Mouse (Mus musculus) heart, postnatal 14 days (tissue): ENCODE measurements around the gene Cep112. TPM values are rescaled to one million over a fixed set of nuclear protein-coding genes. Genes with fewer than 3 reads are reported as not detected.

Experiments used
- DNase-seq, 2 experiments: peaks; one replicate each; pipeline ENCODE4 v3.0.0; 2021 to 2022
- intact Hi-C: fragments of 180-260 bp; cut with DNase I; formaldehyde crosslinking; loops from one replicate; pipeline ENCODE4 v1.15.1; 2025
- total RNA-seq, 2 experiments: library from RNA; stranded (reverse); gene quantifications; 2 replicates each; pipeline ENCODE4 v1.2.3; 2021

Cep112 gene
- total RNA-seq, 2 experiments from 2014 or later, result 8.7 to 9.0 TPM

DNA sequence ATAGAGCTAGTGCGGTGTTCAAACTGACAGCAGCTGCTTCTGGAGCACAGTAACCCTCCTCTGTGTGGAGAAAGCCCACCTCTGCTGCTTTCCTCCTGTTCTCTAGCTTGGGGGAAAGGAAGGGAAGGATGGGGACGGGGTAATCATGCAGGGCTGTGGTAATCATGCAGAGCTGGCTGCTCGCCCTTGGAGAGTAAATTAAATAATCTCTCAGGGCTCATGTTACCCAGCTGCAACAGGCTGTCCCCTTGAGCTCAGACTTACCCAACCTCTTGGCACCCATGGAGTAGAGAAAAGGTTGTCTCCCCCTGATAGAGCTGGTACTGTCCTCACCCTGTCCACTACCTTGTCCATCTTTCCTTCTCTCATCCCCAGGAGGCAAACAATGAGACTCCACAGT lies 345.1 kb downstream of the Cep112 start:
- DNase-seq, result no peak
- intact Hi-C loops, result no loop called here

DNA sequence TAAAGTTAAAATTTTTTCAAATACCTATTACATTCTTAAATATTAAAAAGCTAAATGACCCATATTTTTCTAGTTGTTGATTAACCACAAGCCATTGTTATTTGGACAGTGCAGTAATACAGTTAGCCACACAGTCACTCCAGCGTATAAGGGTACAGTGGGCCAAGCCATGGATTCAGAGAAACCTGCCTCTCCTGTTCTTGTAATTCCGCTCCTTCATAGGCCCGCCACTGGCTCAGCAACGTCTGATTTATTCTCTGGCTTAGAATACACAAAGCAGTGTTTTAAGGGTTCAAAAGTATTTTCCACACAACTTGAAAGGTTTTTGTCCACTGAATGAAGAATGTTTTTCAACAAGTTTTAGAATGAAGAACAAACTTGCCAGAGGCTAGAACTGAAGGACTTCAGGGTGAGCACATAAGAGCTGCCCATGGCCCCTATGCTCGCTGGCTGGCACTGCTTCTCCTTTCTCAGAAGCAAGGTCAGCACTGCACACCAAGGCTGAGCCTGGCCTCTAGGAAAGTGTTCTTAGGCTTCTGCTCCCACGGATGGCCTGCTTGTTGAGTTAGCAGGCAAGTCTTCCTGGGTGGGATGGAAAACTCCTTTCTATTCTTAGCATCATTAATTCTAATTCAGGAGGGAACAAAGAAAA lies 349.2 kb downstream of the Cep112 start:
- intact Hi-C loops, result no loop called here
- no peak for DNase-seq

DNA sequence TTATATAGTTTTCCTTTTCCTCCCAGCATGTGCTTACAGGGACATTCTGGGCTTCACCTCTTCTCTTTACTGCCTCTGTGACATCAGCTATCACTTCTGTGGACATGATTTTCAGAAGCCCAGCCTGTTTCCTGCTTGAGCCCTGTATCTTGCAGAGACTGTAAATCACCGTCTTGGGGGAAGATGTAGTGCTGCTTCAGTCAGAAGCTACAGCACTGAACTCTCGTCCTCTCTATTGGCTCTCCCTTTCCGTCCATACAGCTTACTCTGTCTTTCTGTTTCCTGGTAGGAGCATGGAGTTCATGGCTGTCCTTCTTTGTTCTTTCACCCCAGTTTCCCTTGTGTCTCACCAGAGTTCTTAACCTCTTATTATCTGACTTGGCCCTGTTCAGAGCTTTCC lies 352.2 kb downstream of the Cep112 start:
- intact Hi-C loops, result no loop called here
- no peak for DNase-seq

- intact Hi-C loops, result no loop called here
- peak; percentile 8 for DNase-seq
Observed at GRCm38 (mm10) chr11:108780271-108781250, 355.6 kb downstream of the Cep112 start.

DNA sequence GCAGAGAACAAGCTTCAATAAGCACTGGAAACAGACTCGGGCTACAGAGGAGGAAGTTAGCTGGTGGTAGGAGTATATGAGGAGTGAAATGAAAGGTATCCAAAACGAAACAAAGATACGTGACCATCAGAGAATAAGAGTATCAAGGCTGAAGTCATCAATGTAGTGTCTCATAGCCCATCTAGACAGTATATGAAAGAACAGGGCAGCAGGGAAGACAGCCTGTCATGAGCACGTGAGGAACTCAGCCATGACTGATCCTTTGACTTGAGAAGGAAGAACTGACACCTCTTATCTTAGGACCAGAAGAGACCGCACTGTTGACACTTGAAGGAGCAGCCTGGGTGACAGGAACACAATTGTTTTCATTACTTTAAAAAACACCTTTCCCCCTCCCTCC lies 373.4 kb downstream of the Cep112 start:
- DNase-seq, result no peak
- intact Hi-C loops, result no loop called here

GRCm38 (mm10) chr11:108799695-108800094 lies 374.7 kb downstream of the Cep112 start:
- intact Hi-C loops, result no loop called here
- DNase-seq, result no peak

DNA sequence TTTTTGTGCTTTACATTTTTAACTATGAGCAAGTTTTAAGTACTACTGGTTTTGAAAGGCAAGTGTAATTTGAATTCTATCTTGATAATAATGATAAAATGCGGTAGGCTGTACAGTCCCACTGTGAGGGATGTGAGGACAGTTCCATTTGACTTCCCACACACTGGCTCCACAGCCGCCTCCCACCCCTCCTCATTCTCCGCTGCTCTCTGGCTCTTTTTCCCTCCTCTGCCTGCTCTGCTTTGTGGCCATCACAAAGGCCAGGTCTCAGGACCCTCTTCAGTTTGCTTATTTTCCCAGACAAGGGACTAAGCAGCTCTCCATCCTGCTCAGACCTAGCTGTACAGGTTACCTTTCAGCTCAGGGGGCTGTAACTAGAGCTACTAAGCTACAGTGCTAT lies 379.0 kb downstream of the Cep112 start:
- DNase-seq, result no peak
- intact Hi-C loops, result no loop called here

- DNase-seq, result no peak
- intact Hi-C loops, result no loop called here
Observed at GRCm38 (mm10) chr11:108805947-108806346, 381.0 kb downstream of the Cep112 start.

DNA sequence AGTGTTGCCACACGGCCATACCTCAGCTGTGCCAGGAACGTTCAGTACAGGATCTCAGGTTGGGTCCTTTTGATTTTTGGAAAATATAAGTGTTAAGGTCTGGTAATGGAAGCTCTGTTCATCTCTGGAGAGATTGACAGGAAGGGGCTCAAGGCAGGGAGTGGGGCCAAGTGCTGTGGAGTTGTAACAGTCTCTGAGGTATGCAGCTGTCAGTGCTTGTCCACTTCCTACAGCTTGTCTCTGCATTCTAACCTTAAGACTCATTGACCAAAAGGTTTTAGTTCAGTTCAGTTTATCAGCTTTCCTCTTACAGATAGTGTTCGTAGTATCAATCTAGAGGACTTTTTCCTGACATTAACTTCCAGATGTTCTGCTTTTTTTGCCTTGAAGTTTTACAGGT lies 384.6 kb downstream of the Cep112 start:
- intact Hi-C loops, result no loop called here
- no peak for DNase-seq

GRCm38 (mm10) chr11:108821771-108822170 lies 396.8 kb downstream of the Cep112 start:
- no peak for DNase-seq
- intact Hi-C loops, result no loop called here

DNA sequence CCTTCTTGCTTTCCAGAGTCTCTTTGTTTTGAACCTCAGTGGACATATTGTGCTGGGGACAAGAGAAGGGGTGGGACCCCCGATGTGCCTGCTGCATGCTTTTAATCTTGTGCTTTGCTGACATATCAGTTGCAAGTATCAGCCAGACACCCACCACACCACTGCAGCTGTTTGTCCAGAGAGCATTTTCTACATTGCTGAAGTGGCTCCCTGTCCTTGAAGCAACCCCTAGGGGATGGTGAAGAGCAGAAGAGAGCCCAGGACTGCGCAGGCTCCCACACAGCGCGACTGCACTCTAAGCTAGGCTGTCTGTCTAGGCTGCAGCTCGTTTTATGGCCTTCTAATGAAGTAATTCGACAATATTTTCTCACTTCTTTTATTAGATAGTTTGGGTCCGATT lies 397.3 kb downstream of the Cep112 start:
- intact Hi-C loops, result no loop called here

GRCm38 (mm10) chr11:108827321-108827720 lies 402.3 kb downstream of the Cep112 start:
- no peak for DNase-seq
- intact Hi-C loops, result no loop called here

More for the DNA sequence above, 397.3 kb downstream of the Cep112 start:
- no peak for DNase-seq

DNA sequence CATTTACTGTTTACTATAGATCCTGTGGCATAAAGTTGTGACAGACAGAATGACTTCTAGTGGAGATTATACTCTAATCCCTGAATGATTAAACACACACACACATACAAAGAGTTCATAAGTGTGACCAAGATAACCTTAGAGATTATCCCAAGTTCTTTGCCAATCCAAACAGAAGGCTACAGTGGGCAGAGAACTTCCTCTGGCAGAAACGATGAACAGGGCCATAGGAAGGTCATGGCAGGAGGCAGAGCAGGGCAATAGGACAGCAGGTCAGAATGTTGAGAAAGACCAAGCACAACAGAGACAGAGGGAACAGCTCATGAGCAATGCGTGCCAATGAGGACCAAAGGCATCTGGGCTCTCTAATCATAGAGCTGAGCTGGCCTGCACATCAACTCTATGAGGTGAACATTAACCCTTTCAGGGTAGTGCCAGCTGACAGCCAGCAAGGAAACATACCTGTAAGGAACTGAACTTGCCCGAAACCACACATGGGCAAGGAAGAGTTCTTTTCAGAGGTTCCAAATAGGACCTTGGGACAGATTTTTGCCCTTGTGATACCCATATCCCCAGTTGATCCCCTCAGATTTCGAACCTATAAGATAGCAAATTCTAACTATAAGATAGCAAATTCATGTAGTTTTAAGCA lies 403.5 kb downstream of the Cep112 start:
- intact Hi-C loops, result no loop called here

GRCm38 (mm10) chr11:108836706-108837105 lies 411.7 kb downstream of the Cep112 start:
- intact Hi-C loops, result no loop called here
- DNase-seq, result no peak

More for the DNA sequence above, 403.5 kb downstream of the Cep112 start:
- DNase-seq, result no peak

DNA sequence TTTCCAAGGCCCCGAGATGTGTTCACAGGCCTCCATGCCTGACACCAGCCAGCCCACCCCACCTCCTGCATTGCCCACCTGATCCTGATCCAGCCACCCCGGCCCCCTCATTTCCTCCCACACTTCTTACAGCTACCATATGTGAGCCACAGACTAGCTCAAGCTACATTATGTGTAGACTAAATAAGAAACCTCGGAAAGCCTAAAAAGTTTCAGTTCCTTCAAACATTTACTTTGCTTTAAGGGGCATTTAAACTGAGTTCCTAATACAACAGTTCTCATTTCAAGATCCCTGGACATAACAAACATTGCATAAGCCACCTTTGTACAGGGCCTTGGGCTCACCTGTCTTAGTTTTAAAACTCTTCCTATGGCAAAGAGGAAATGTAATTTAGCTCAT lies 415.2 kb downstream of the Cep112 start:
- intact Hi-C loops, result no loop called here
- DNase-seq, result no peak

- intact Hi-C loops, result no loop called here
- no peak for DNase-seq
Observed at GRCm38 (mm10) chr11:108842765-108843164, 417.8 kb downstream of the Cep112 start.

DNA sequence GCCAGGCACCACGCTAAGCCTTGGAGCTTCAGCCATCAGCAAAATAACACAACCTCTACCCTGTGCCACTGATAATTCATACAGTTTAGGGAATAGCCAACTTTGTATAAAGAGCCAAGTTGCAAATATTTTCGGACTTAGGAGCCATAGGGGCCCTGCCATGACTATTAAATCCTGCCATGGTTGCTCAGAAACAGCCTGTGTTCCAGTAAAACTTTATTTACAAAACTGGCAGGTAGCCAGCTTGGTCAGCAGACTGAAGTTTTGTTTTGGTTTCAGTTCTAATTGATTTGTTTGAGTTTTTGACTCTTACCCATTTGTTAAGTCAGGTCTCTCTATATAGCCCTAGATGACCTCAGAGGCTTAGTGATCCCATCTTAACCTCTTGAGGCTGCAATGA lies 421.0 kb downstream of the Cep112 start:
- no peak for DNase-seq
- intact Hi-C loops, result no loop called here

DNA sequence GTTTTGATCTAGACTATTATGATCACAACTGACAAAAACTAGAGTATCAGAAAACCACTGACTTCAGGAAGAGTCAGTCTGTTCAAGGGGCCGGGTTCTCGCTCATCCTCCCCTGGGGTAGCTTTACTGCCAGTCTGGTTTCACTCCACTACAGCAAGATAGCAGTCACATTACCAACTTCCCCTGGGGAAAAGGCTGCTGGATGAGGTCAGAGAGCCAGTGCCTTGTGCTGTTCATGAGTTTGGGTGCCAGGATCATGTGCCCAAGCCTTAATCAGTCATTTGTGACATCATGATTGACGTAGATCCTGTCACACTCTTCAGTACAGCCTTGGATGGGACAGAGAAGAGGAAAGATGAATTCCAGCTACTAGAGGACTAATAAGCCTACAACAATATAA lies 421.5 kb downstream of the Cep112 start:
- intact Hi-C loops, result no loop called here

GRCm38 (mm10) chr11:108851771-108852170 lies 426.8 kb downstream of the Cep112 start:
- no peak for DNase-seq
- intact Hi-C loops, result no loop called here

More for the DNA sequence above, 421.5 kb downstream of the Cep112 start:
- no peak for DNase-seq

DNA sequence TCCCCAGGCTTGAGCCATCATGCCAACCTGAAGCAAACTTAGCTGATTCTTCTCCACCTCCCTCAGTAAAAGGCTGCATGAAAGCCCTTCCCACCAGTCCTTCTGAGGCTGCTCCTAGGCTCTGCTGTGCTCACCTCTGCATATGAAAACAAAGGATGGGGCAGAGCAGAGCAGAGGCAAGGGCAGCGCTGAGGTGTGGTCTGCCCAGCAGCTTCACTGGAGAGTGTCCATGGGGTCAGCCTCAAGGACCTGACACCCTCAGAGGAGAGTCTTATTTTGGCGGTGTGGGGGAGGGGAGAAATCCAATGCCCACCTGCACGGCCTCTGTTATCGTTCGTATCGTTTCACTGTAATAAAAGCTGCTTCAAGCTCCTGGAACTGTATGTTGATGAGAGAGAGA lies 432.3 kb downstream of the Cep112 start:
- DNase-seq, result no peak
- intact Hi-C loops, result no loop called here

GRCm38 (mm10) chr11:108857678-108858338 lies 432.8 kb downstream of the Cep112 start:
- intact Hi-C loops, result no loop called here

More at GRCm38 (mm10) chr11:108857678-108858338, 432.8 kb downstream of the Cep112 start:
- no peak for DNase-seq
